Comparison of ENCODE assay signal across 20 mouse cellular contexts in genomic region chr1:179861776-179862175, GRCm38 (mm10). TPM values are rescaled to one million over a fixed set of nuclear protein-coding genes. Genes with fewer than 3 reads are reported as not detected.
DNase-seq lines count a peak whose midpoint lies in the region; ATAC-seq lines count a peak whose summit lies in the region.
"Had no signal": no experiment of that assay in that cellular context is flagged by ENCODE, and none has a peak within 500 bp of the region (broad histone marks: within the 10 kb centered on the region; RNA-seq: fewer than 3 reads in every experiment).

No protein-coding gene starts in this region.

- no peak for ATAC-seq in midbrain, embryonic 11.5 days (ENCODE audit: low FRiP score)
- ATAC-seq: activated CD4-positive, CD25-positive, alpha-beta regulatory T cell, adult 4 months; CD4-positive, CD25-positive, alpha-beta regulatory T cell, adult 4 months; Patski had no signal

- H3K27ac ChIP-seq in midbrain, embryonic 11.5 days (ENCODE audit: low read depth, low read length) = no peak overlapping the region
- no peak overlapping the region for H3K27ac ChIP-seq in midbrain, embryonic 10.5 days (replicated peaks)

- no peak overlapping the region for H3K4me3 ChIP-seq in midbrain, embryonic 11.5 days (ENCODE audit: low read depth, low read length)
- H3K4me3 ChIP-seq in midbrain, embryonic 10.5 days = no peak overlapping the region

- no peaks in the 10 kb centered on the region for H3K36me3 ChIP-seq in midbrain, embryonic 11.5 days (ENCODE audit: control insufficient read depth, insufficient read depth, low read length)
- H3K36me3 ChIP-seq in midbrain, embryonic 10.5 days = no peaks in the 10 kb centered on the region
- H3K36me3 ChIP-seq: G1E had no signal

- 87% methylated on average over 3 of the region's 3 CpGs for WGBS in midbrain, embryonic 11.5 days
- WGBS in midbrain, embryonic 10.5 days = 84% methylated on average over 3 of the region's 3 CpGs

- H3K4me1 ChIP-seq in midbrain, embryonic 11.5 days (ENCODE audit: control insufficient read depth, insufficient read depth, low read length) = no peaks in the 10 kb centered on the region
- peaks cover 19% of the 10 kb centered on the region; the same call in 1 of the 2 replicates for H3K4me1 ChIP-seq in midbrain, embryonic 10.5 days

- H3K4me2 ChIP-seq in midbrain, embryonic 11.5 days = no peak overlapping the region

- H3K9ac ChIP-seq in midbrain, embryonic 11.5 days (ENCODE audit: low read length) = no peak overlapping the region

- no peaks in the 10 kb centered on the region for H3K27me3 ChIP-seq in midbrain, embryonic 11.5 days (ENCODE audit: control insufficient read depth, insufficient read depth, low read length)
- H3K27me3 ChIP-seq in midbrain, embryonic 10.5 days (ENCODE audit: low read depth, poor library complexity, severe bottlenecking) = no peaks in the 10 kb centered on the region
- H3K27me3 ChIP-seq: CH12.LX, Patski had no signal

- DNase-seq in heart, adult 11 months = peak; percentile 52
- DNase-seq in heart, adult 9 months (ENCODE audit: low spot score in 2 of 2) = no peak
- peak; percentile 61 for DNase-seq in midbrain, embryonic 11.5 days (ENCODE audit: low spot score, missing footprints)
- no peak for DNase-seq in midbrain, embryonic 10.5 days (ENCODE audit: low spot score)
- DNase-seq: adrenal gland, adult 2 months; adrenal gland, adult 8-10 months; adrenal gland, postnatal 10 days; adrenal gland, postnatal 14 days; adrenal gland, postnatal 25 days; adrenal gland, postnatal 36 days; B cell, adult 2 months; cerebellum, adult 11 months; cerebellum, adult 11-12 months; cerebellum, adult 18-20 months had no signal

- H3K9me3 ChIP-seq in midbrain, embryonic 11.5 days (ENCODE audit: control insufficient read depth, low read length) = no peaks in the 10 kb centered on the region
- no peaks in the 10 kb centered on the region for H3K9me3 ChIP-seq in midbrain, embryonic 10.5 days (replicated peaks)
- H3K9me3 ChIP-seq: G1E had no signal

RNA-seq across cellular contexts. Expression of gene Ahctf1, which starts 58.3 kb away (rescaled TPM):
- 32.9 and 35.1 TPM in 2 replicates for polyA plus RNA-seq in midbrain, embryonic 11.5 days (2014; fragmentation: Nextera tagmentation; extraction: Ambion mirVana)
- polyA plus RNA-seq in midbrain, embryonic 10.5 days (2016; fragmentation: Nextera tagmentation; extraction: Ambion mirVana) = 27.3 and 28.1 TPM in 2 replicates

RNA-seq across cellular contexts. Expression of gene Gm10518, which starts 58.6 kb away (rescaled TPM):
- polyA plus RNA-seq in midbrain, embryonic 11.5 days (2014; fragmentation: Nextera tagmentation; extraction: Ambion mirVana) = 0.20 and 0.30 TPM in 2 replicates
- polyA plus RNA-seq in midbrain, embryonic 10.5 days (2016; fragmentation: Nextera tagmentation; extraction: Ambion mirVana) = 0.10 and 0.31 TPM in 2 replicates
- polyA plus RNA-seq: activated CD4-positive, CD25-positive, alpha-beta regulatory T cell, adult 4 months; adrenal gland, adult 2 months; brain, embryonic 14.5 days; CD4-positive, CD25-positive, alpha-beta regulatory T cell, adult 4 months; G1E had no signal

Comparison
In these comparisons a context has a peak if more than half of its experiments do, and no peak if none do; other contexts are left out.
1. DNase-seq: peak in heart, adult 11 months (single experiment) and midbrain, embryonic 11.5 days (single experiment); none in heart, adult 9 months (0 of 2) and midbrain, embryonic 10.5 days (single experiment).